Mouse (Mus musculus) erythroblast, embryonic 14.5 days (primary cell): ENCODE measurements at regions not wholly inside any gene's neighbourhood (a gene's known extent, or its start where the extent isn't known, plus 50 kb on each side); places are given as distances from the start of the nearest gene placed in this dataset.

Source experiments
- GATA1 ChIP-seq: IDR thresholded peaks from 2 replicates; pipeline ENCODE4 v1.6.1; 2012; ENCODE audit warnings: low read length, inconsistent platforms, mixed read lengths
- TAL1 ChIP-seq: IDR thresholded peaks from 3 replicates; pipeline ENCODE4 v1.6.1; 2012; ENCODE audit warnings: low read length, inconsistent platforms, mixed read lengths

GRCm38 (mm10) chr15:62163203-62163602, 1240.4 kb upstream of the A1bg start:
- TF ChIP-seq GATA1 (no peak), TAL1 (no peak)
